Mouse (Mus musculus) limb, embryonic 14.5 days (tissue): ENCODE data around the gene Nav2. TPM values are rescaled to one million over a fixed set of nuclear protein-coding genes. Genes with fewer than 3 reads are reported as not detected.

Experiments used
- ATAC-seq: fragments of 200-750 bp; cut with Nextera tagmentation; 2 replicates; pipeline ENCODE4 v1.8.0; 2017; ENCODE audit warnings: low read depth, moderate number of reproducible peaks, moderate TSS enrichment; ENCODE audit not compliant: low FRiP score
- DNase-seq: peaks from one replicate; pipeline ENCODE4 v3.0.0-alpha.2; 2015; ENCODE audit warnings: low spot score
- H3K27ac ChIP-seq: fragments of 300-500 bp; sonication (generic); replicated peaks from 2 replicates; pipeline ENCODE4 v1.5.1; 2014; ENCODE audit warnings: low read depth, mild to moderate bottlenecking, low read length, moderate library complexity, mixed read lengths
- H3K27me3 ChIP-seq: fragments of 300-500 bp; sonication (generic); 2 replicates; pipeline ENCODE4 v1.6.1; 2014; ENCODE audit warnings: low read length, mixed read lengths; ENCODE audit not compliant: control insufficient read depth, insufficient read depth
- H3K36me3 ChIP-seq: fragments of 300-500 bp; sonication (generic); 2 replicates; pipeline ENCODE4 v1.6.1; 2014; ENCODE audit warnings: mild to moderate bottlenecking, low read length, moderate library complexity, mixed read lengths; ENCODE audit not compliant: control insufficient read depth, insufficient read depth
- H3K4me1 ChIP-seq: fragments of 300-500 bp; sonication (generic); 2 replicates; pipeline ENCODE4 v1.6.1; 2014; ENCODE audit warnings: antibody characterized with exemption, low read length, mixed read lengths; ENCODE audit not compliant: control insufficient read depth, insufficient read depth
- H3K4me2 ChIP-seq: fragments of 300-500 bp; sonication (generic); replicated peaks from 2 replicates; pipeline ENCODE4 v1.6.1; 2014; ENCODE audit warnings: low read depth, mild to moderate bottlenecking, low read length, moderate library complexity; ENCODE audit not compliant: severe bottlenecking
- H3K4me3 ChIP-seq: fragments of 300-500 bp; sonication (generic); replicated peaks from 2 replicates; pipeline ENCODE4 v1.5.1; 2014; ENCODE audit warnings: low read length
- H3K9ac ChIP-seq: fragments of 300-500 bp; sonication (generic); 2 replicates; pipeline ENCODE4 v1.6.1; 2014; ENCODE audit warnings: mild to moderate bottlenecking, low read depth, low read length, moderate library complexity; ENCODE audit not compliant: severe bottlenecking
- H3K9me3 ChIP-seq: fragments of 300-500 bp; sonication (generic); 2 replicates; pipeline ENCODE4 v1.6.1; 2016; ENCODE audit warnings: low read length; ENCODE audit not compliant: control insufficient read depth
- POLR2A ChIP-seq: fragments of 200-500 bp; IDR thresholded peaks from 2 replicates; pipeline ENCODE4 v1.8.0; 2012; ENCODE audit warnings: inconsistent platforms, mild to moderate bottlenecking, moderate library complexity, borderline replicate concordance; ENCODE audit not compliant: insufficient read depth, insufficient read length; ENCODE audit errors: extremely low read depth
- WGBS: fragments of 180-500 bp; shearing (Covaris S2); extraction: QIAGEN DNeasy Blood & Tissue Kit; methylation state at CpG from one replicate; pipeline ENCODE4 v1.1.7; 2014; 5-methylcytosine and 5-hydroxymethylcytosine counted together
- polyA plus RNA-seq, 2 experiments: library from polyadenylated mRNA; depleted of rRNA in 1 of 2; stranded (reverse) in 1 of 2; unstranded in 1 of 2; fragments of >200 nt; fragmentation: Nextera tagmentation in 1 of 2; extraction: Ambion mirVana in 1 of 2; gene quantifications; 2 replicates each; pipeline versions ENCODE4 v1.2.1 to v1.2.3; 2012 to 2014

The Nav2 gene
- polyA plus RNA-seq, 2 experiments = 15.8 to 16.8 TPM

DNA sequence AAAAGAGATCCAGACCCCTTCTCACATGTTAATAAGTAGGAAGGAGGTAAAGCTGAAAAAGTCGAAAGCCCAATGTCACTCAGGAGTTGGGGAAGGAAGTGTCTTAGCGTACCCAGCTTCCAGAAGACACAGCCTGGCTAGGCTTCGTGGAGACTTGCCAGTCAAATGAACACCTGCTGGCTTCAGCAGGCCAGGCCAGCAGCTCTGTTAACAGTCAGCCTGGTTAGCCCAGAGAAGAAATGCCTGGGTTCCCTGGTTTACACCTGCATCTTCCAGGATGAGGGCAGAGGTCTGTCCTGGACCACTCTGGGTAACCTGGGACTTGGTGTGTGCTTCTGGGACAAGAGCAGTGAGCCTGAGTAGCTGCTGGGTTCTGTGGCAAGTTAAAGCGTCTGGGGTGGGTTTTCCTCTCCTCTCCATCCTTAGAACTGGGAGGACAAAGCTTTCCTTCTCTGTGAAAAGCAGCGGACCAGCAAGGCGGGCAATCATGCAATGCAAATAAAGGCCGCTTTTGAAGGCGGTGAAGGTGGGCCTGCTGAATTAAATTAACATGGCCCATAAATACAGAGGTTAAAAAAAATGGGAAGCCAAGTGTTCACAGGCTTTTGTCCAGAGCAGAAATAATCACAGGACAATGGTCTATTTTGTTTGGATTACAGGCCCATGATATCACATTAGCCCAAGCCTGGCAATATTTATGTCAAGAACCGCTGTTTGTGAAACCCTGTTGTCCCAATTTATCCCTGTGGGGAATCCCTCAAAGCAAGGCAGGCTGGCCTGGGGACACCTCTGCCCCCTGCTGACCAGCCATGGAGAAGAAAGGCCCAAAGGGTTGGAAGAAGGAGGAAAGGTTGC, 157.3 kb downstream of the Nav2 start:
- TF ChIP-seq POLR2A = no peak
- Histone ChIP-seq H3K9ac (no peak overlapping the region), H3K4me2 (no peak overlapping the region), H3K27me3 (no peaks in the 10 kb centered on the region), H3K4me3 (no peak overlapping the region), H3K9me3 (no peaks in the 10 kb centered on the region), H3K27ac (no peak overlapping the region), H3K36me3 (no peaks in the 10 kb centered on the region), H3K4me1 (0 out of 2 replicates have a peak, but pooled peaks cover 6% of the 10 kb centered on the region)
- WGBS = 41% methylated on average over 9 of the region's 9 CpGs
- DNase-seq = no peak
- no peak for ATAC-seq

- DNase-seq (no peak), ATAC-seq (no peak)
- H3K4me2 ChIP-seq = no peak overlapping the region
- no peak for TF ChIP-seq POLR2A
- no peaks in the 10 kb centered on the region for H3K27me3 ChIP-seq
- H3K36me3 ChIP-seq = no peaks in the 10 kb centered on the region
- no peaks in the 10 kb centered on the region for H3K9me3 ChIP-seq
- H3K9ac ChIP-seq = no peak overlapping the region
- H3K4me3 ChIP-seq = no peak overlapping the region
- 97% methylated on average over 1 of the region's 1 CpGs for WGBS
- H3K27ac ChIP-seq = no peak overlapping the region
- H3K4me1 ChIP-seq = 0 out of 2 replicates have a peak, but pooled peaks cover 6% of the 10 kb centered on the region
Measured at GRCm38 (mm10) chr7:49066828-49067227, 158.3 kb downstream of the Nav2 start.

- H3K4me3 ChIP-seq = no peak overlapping the region
- DNase-seq (no peak), ATAC-seq (no peak)
- no peak overlapping the region for H3K9ac ChIP-seq
- H3K4me1 ChIP-seq = 0 out of 2 replicates have a peak, but pooled peaks cover 6% of the 10 kb centered on the region
- no peaks in the 10 kb centered on the region for H3K9me3 ChIP-seq
- 53% methylated on average over 12 of the region's 12 CpGs for WGBS
- H3K27me3 ChIP-seq = no peaks in the 10 kb centered on the region
- no peak overlapping the region for H3K4me2 ChIP-seq
- H3K36me3 ChIP-seq = no peaks in the 10 kb centered on the region
- no peak for TF ChIP-seq POLR2A
- H3K27ac ChIP-seq = no peak overlapping the region
Measured at GRCm38 (mm10) chr7:49069396-49069961, 161.0 kb downstream of the Nav2 start.

DNA sequence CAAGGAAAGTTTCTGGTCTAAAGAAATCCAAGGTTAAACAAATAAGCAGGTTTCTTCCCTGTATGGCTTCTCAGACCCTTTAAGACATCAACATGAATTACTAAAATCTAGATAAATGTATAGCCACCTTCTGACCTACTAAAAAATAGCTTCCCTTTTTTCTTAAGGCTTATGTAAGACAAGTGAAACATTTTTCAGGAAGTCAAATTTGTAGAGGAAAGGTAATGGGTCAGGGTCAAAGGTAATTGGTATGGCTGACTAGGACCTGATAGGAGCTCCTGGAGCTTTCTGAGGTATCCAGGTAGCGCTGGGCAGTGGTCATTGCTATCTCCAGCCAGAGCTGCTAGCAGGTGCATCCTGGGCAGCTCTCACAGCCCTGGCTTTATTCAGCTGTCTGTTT, 162.1 kb downstream of the Nav2 start:
- H3K27ac ChIP-seq = no peak overlapping the region
- ATAC-seq = no peak
- DNase-seq = no peak
- H3K27me3 ChIP-seq = no peaks in the 10 kb centered on the region
- H3K36me3 ChIP-seq = no peaks in the 10 kb centered on the region
- TF ChIP-seq POLR2A = no peak
- H3K4me2 ChIP-seq = no peak overlapping the region
- no peaks in the 10 kb centered on the region for H3K9me3 ChIP-seq
- no peak overlapping the region for H3K4me3 ChIP-seq
- H3K9ac ChIP-seq = no peak overlapping the region
- H3K4me1 ChIP-seq = 0 out of 2 replicates have a peak, but pooled peaks cover 4% of the 10 kb centered on the region
- WGBS = 62% methylated on average over 1 of the region's 1 CpGs

- ATAC-seq (no peak), DNase-seq (no peak)
- Histone ChIP-seq H3K9ac (no peak overlapping the region), H3K4me3 (no peak overlapping the region), H3K27me3 (no peaks in the 10 kb centered on the region), H3K4me1 (no peaks in the 10 kb centered on the region), H3K36me3 (no peaks in the 10 kb centered on the region), H3K27ac (no peak overlapping the region), H3K4me2 (no peak overlapping the region), H3K9me3 (no peaks in the 10 kb centered on the region)
- no peak for TF ChIP-seq POLR2A
- WGBS = 25% methylated on average over 7 of the region's 7 CpGs
Measured at GRCm38 (mm10) chr7:49071141-49071567, 162.6 kb downstream of the Nav2 start.
